Mouse (Mus musculus): ENCODE measurements around the gene Tcte2. TPM values are rescaled to one million over a fixed set of nuclear protein-coding genes. Genes with fewer than 3 reads are reported as not detected.

Gene Tcte2
- total and polyA plus RNA-seq, 3 experiments = 0.17 TPM; not detected in 2

GRCm38 (mm10) chr17:13758586-13758985 lies 3.0 kb downstream of the Tcte2 start:
- dilution Hi-C loops (cut with MboI; ENCODE audit: extremely low pct_ligation_motif_present, extremely low pct_unique_long_range_greater_than_20kb, low sequenced_read_pairs) (no loop called here), in situ Hi-C loops (cut with MboI; ENCODE audit: low pct_ligation_motif_present, low pct_unique_long_range_greater_than_20kb, low sequenced_read_pairs) (no loop called here)
- no peak overlapping the region for H3K27ac ChIP-seq (ENCODE audit: insufficient read depth, low read depth)
- H3K27me3 ChIP-seq (replicated peaks) = peaks cover 24% of the 10 kb centered on the region
- H3K9me3 ChIP-seq (replicated peaks; ENCODE audit: low read length) = peaks cover 6% of the 10 kb centered on the region
- H3K36me3 ChIP-seq (replicated peaks in 1 of 2; ENCODE audit: control insufficient read depth in 1 of 2, insufficient read depth in 1 of 2, low read length in 1 of 2) = no peaks in the 10 kb centered on the region
- no peak overlapping the region for H3K9ac ChIP-seq (ENCODE audit: insufficient read depth, low read depth)
- no peak overlapping the region for H3K4me3 ChIP-seq (replicated peaks in 1 of 3; ENCODE audit: low read depth in 2 of 3, low read length in 2 of 3, poor library complexity in 1 of 3)
- no peak for DNase-seq (ENCODE audit: extremely low read depth)
- TF ChIP-seq RCOR1 (conservative IDR thresholded peaks at IDR 0.05; ENCODE audit: low read depth, low read length) (no peak), USF1 (IDR thresholded peaks at IDR 0.05; ENCODE audit: low read depth, low read length) (no peak), UBTF (IDR thresholded peaks at IDR 0.05; ENCODE audit: low read depth, low read length) (no peak), SMC3 (IDR thresholded peaks at IDR 0.05; ENCODE audit: low read depth, low read length) (no peak), GABPA (IDR thresholded peaks at IDR 0.05; ENCODE audit: insufficient replicate concordance, low read depth, low read length) (no peak), NRF1 (IDR thresholded peaks at IDR 0.05; ENCODE audit: low read depth, low read length) (no peak), E2F4 (IDR thresholded peaks at IDR 0.05; ENCODE audit: insufficient replicate concordance, low read depth, low read length) (no peak), EP300 (IDR thresholded peaks at IDR 0.05; ENCODE audit: low read length) (no peak), HCFC1 (IDR thresholded peaks at IDR 0.05; ENCODE audit: low read depth, low read length) (no peak), USF2 (conservative IDR thresholded peaks at IDR 0.05; ENCODE audit: low read depth, low read length) (no peak), PAX5 (IDR thresholded peaks at IDR 0.05; ENCODE audit: low read length) (no peak), CHD2 (IDR thresholded peaks at IDR 0.05; ENCODE audit: low read length) (no peak), ZNF384 (IDR thresholded peaks at IDR 0.05; ENCODE audit: low read depth, low read length) (no peak), TBP (conservative IDR thresholded peaks at IDR 0.05; ENCODE audit: low read depth, low read length) (no peak)
- no peak overlapping the region for H3K4me2 ChIP-seq (ENCODE audit: insufficient read depth, low read depth, poor library complexity, severe bottlenecking)
- H3K4me1 ChIP-seq (ENCODE audit: control insufficient read depth in 1 of 2, insufficient read depth in 2 of 2) = peaks cover 6 to 11% of the 10 kb centered on the region in 2 experiments; a peak in 3 of 4 replicates
- 0 out of 2 replicates have a peak, but pooled peaks cover 2% of the 10 kb centered on the region for H3K79me2 ChIP-seq (replicated peaks; ENCODE audit: control insufficient read depth, extremely low read depth, insufficient read depth, poor library complexity, severe bottlenecking)

DNA sequence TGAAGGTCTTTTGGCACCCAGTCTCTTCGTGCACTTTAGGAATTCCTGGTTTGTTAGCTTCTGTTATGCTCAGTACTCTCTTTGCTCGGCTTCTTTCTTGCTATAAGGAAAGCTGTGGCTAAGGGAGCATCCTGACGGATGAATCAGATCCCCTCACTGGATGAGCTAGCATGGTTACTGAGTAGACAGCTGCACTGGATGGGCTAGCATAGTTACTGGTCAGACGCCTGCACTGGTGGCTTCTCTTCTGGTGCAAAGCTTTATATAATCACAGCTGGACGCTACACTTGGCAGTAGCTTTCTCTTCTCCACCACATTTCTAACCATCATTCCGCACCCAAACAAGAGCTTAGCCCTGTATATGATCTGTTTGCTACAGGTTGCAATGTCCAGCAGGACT lies 6.7 kb downstream of the Tcte2 start:
- DNase-seq (ENCODE audit: extremely low read depth) = no peak
- H3K4me2 ChIP-seq (ENCODE audit: insufficient read depth, low read depth, poor library complexity, severe bottlenecking) = no peak overlapping the region
- H3K27me3 ChIP-seq (replicated peaks) = peaks cover 22% of the 10 kb centered on the region
- H3K9me3 ChIP-seq (replicated peaks; ENCODE audit: low read length) = no peaks in the 10 kb centered on the region
- H3K4me3 ChIP-seq (replicated peaks in 1 of 3; ENCODE audit: low read depth in 2 of 3, low read length in 2 of 3, poor library complexity in 1 of 3) = no peak overlapping the region
- peaks cover 0 to 2% of the 10 kb centered on the region in 2 experiments; a peak in 1 of 4 replicates for H3K4me1 ChIP-seq (ENCODE audit: control insufficient read depth in 1 of 2, insufficient read depth in 2 of 2)
- TF ChIP-seq POLR2A (IDR thresholded peaks at IDR 0.05; ENCODE audit: low read depth, low read length) (no peak), IRF4 (IDR thresholded peaks at IDR 0.05; ENCODE audit: low read depth, low read length) (no peak), SMC3 (IDR thresholded peaks at IDR 0.05; ENCODE audit: low read depth, low read length) (no peak), ELF1 (IDR thresholded peaks at IDR 0.05; ENCODE audit: low read depth, low read length) (no peak), RAD21 (IDR thresholded peaks at IDR 0.05; ENCODE audit: low read depth, low read length) (no peak), RCOR1 (conservative IDR thresholded peaks at IDR 0.05; ENCODE audit: low read depth, low read length) (no peak), MXI1 (IDR thresholded peaks at IDR 0.05; ENCODE audit: low read depth, low read length) (no peak), USF1 (IDR thresholded peaks at IDR 0.05; ENCODE audit: low read depth, low read length) (no peak), ZKSCAN1 (IDR thresholded peaks at IDR 0.05; ENCODE audit: borderline replicate concordance, low read depth, low read length) (no peak), MAZ (IDR thresholded peaks at IDR 0.05; ENCODE audit: low read depth, low read length) (no peak), EP300 (IDR thresholded peaks at IDR 0.05; ENCODE audit: low read length) (no peak), ETS1 (conservative IDR thresholded peaks at IDR 0.05; ENCODE audit: low read depth, low read length) (no peak), NRF1 (IDR thresholded peaks at IDR 0.05; ENCODE audit: low read depth, low read length) (no peak), MEF2A (IDR thresholded peaks at IDR 0.05; ENCODE audit: borderline replicate concordance, low read depth, low read length) (no peak), JUN (IDR thresholded peaks at IDR 0.05; ENCODE audit: insufficient read depth, low read depth, low read length) (no peak)
- in situ Hi-C loops (cut with MboI; ENCODE audit: low pct_ligation_motif_present, low pct_unique_long_range_greater_than_20kb, low sequenced_read_pairs) = no loop called here
- H3K36me3 ChIP-seq (replicated peaks in 1 of 2; ENCODE audit: control insufficient read depth in 1 of 2, insufficient read depth in 1 of 2, low read length in 1 of 2) = no peaks in the 10 kb centered on the region
- H3K27ac ChIP-seq (ENCODE audit: insufficient read depth, low read depth) = no peak overlapping the region
- H3K79me2 ChIP-seq (replicated peaks; ENCODE audit: control insufficient read depth, extremely low read depth, insufficient read depth, poor library complexity, severe bottlenecking) = no peaks in the 10 kb centered on the region
- dilution Hi-C loops (cut with MboI; ENCODE audit: extremely low pct_ligation_motif_present, extremely low pct_unique_long_range_greater_than_20kb, low sequenced_read_pairs) = no loop called here
- no peak overlapping the region for H3K9ac ChIP-seq (ENCODE audit: insufficient read depth, low read depth)

All from CH12.LX (cell line).